In genomic region chr13:92855901-92856300, GRCm38 (mm10) we compare ENCODE assay signal across 11 mouse cellular contexts. TPM values are rescaled to one million over a fixed set of nuclear protein-coding genes. Genes with fewer than 3 reads are reported as not detected.
DNase-seq lines count a peak whose midpoint lies in the region; TF ChIP-seq lines count a peak whose summit lies in the region.
"Had no signal": no experiment of that assay in that cellular context is flagged by ENCODE, and none has a peak within 500 bp of the region (broad histone marks: within the 10 kb centered on the region; RNA-seq: fewer than 3 reads in every experiment).

No protein-coding gene starts in this region.

- DNase-seq in cerebellum, adult 9-10 months = peak; percentile 0
- no peak for DNase-seq in cerebellum, adult 11 months
- DNase-seq in left cerebral cortex, postnatal 4 days = peak; percentile 10
- DNase-seq in left cerebral cortex, adult 9 months (ENCODE audit: low spot score in 2 of 2) = no peak
- peak; percentile 66 for DNase-seq in ES-E14 (ENCODE audit: low read depth, low spot score)
- peak; percentile 12 for DNase-seq in naive thymus-derived CD4-positive, alpha-beta T cell, adult 2 months (ENCODE audit: low read depth)
- no peak for DNase-seq in layer of hippocampus, postnatal 36 days
- no peak for DNase-seq in urinary bladder, postnatal 14 days (ENCODE audit: low spot score)
- DNase-seq: right cerebral cortex, postnatal 14 days had no signal

- no peak overlapping the region for H3K4me3 ChIP-seq in ES-E14 (ENCODE audit: insufficient read depth in 1 of 2, low read depth in 1 of 2, low read length in 2 of 2, poor library complexity in 1 of 2, severe bottlenecking in 1 of 2)
- H3K4me3 ChIP-seq: embryonic facial prominence, embryonic 13.5 days; myocyte had no signal

- no peak overlapping the region for H3K27ac ChIP-seq in ES-E14 (ENCODE audit: insufficient read depth, low read depth, low read length, poor library complexity, severe bottlenecking)
- H3K27ac ChIP-seq: embryonic facial prominence, embryonic 13.5 days had no signal

- H3K36me3 ChIP-seq in ES-E14 (ENCODE audit: control insufficient read depth, insufficient read depth, low read length, poor library complexity, severe bottlenecking) = peaks cover under 1% of the 10 kb centered on the region; the same call in 1 of the 2 replicates

- intact Hi-C loops in left cerebral cortex, postnatal 4 days (cut with DNase I) = no loop called here

- H3K9me3 ChIP-seq in ES-E14 (ENCODE audit: control insufficient read depth, insufficient read depth, low read depth, low read length) = no peaks in the 10 kb centered on the region
- H3K9me3 ChIP-seq: embryonic facial prominence, embryonic 13.5 days had no signal

- H3K4me1 ChIP-seq in ES-E14 (ENCODE audit: control insufficient read depth in 2 of 2, insufficient read depth in 2 of 2, low read length in 2 of 2, poor library complexity in 1 of 2) = no peaks in the 10 kb centered on the region

- no peak overlapping the region for H3K9ac ChIP-seq in ES-E14 (ENCODE audit: insufficient read depth, low read depth, low read length, poor library complexity, severe bottlenecking)
- H3K9ac ChIP-seq: embryonic facial prominence, embryonic 13.5 days had no signal

- in situ Hi-C loops in ES-E14 (cut with MboI; ENCODE audit: low sequenced_read_pairs in 2 of 2, unreplicated experiment in 2 of 2) = no loop called here

TF ChIP-seq in ES-E14, 5 proteins besides CTCF, POLR2A, EP300 and RAD21:
- TF ChIP-seq HCFC1 (IDR thresholded peaks at IDR 0.05; ENCODE audit: borderline replicate concordance, insufficient read depth, low read length) (no peak), MAFK (IDR thresholded peaks at IDR 0.05; ENCODE audit: insufficient read depth, low read depth, low read length) (no peak), ZC3H11A (IDR thresholded peaks at IDR 0.05; ENCODE audit: borderline replicate concordance, low read depth, low read length) (no peak), CHD2 (IDR thresholded peaks at IDR 0.05; ENCODE audit: low read depth, low read length) (no peak)

RNA-seq across cellular contexts. Expression of gene Mtx3, which starts 11.3 kb away (rescaled TPM):
- 10 to 100 TPM; 32.6 to 34.6 TPM for total RNA-seq in left cerebral cortex, postnatal 4 days (2021)
- total RNA-seq in ES-E14 (2012; rRNA removed) = 8.1 and 8.4 TPM in 2 replicates
- total RNA-seq in layer of hippocampus, postnatal 36 days (2021) = 10 to 100 TPM; 27.5 to 36.7 TPM

Comparison
In these comparisons a context has a peak if more than half of its experiments do, and no peak if none do; other contexts are left out.
1. DNase-seq: peak in cerebellum, adult 9-10 months (single experiment), left cerebral cortex, postnatal 4 days (single experiment), ES-E14 (single experiment) and naive thymus-derived CD4-positive, alpha-beta T cell, adult 2 months (single experiment); none in cerebellum, adult 11 months (single experiment), left cerebral cortex, adult 9 months (0 of 2), layer of hippocampus, postnatal 36 days (0 of 2) and urinary bladder, postnatal 14 days (single experiment).